Mouse (Mus musculus) spleen, adult 2 months (tissue): ENCODE measurements around the gene Mto1.

Source experiments
- CTCF ChIP-seq: fragments of 200-500 bp; IDR thresholded peaks from 2 replicates; pipeline ENCODE4 v1.5.1; 2011; ENCODE audit warnings: mild to moderate bottlenecking, inconsistent platforms; ENCODE audit not compliant: insufficient read depth, insufficient read length, insufficient replicate concordance; ENCODE audit errors: extremely low read depth
- POLR2A ChIP-seq: fragments of 200-500 bp; IDR thresholded peaks from 2 replicates; pipeline ENCODE4 v1.6.1; 2011; ENCODE audit warnings: low read depth, low read length, inconsistent platforms

DNA sequence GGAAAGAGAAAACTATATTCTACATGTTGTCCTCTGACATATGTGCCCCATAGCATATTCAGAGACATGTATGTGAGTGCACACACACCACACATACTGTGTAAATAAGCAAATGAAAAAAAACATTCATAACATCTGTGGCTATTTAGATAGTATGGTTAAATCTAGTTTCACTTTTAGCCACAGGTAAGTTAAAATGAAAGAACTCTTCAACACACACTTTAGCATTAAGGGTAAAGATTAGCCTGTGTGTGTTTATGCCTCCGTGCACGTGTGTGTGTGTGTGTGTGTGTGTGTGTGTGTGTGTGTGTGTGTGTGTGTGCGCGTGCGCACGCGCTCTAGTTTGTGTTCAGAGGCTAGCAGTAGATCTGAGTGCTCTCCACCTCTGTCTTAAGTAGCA, 46.4 kb upstream of the Mto1 start:
- TF ChIP-seq CTCF = no peak
- no peak for TF ChIP-seq POLR2A
